Mouse (Mus musculus) gastrocnemius, postnatal 36 days (tissue): Measurements from ENCODE around the gene Slc27a1. TPM values are rescaled to one million over a fixed set of nuclear protein-coding genes. Genes with fewer than 3 reads are reported as not detected.
A peak's percentile ranks its signal among the peaks of the same experiment; 100 is the strongest.

Source experiments
- DNase-seq, 2 experiments: peaks; one replicate each; pipeline ENCODE4 v3.0.0; 2022
- intact Hi-C: fragments of 180-260 bp; cut with DNase I; formaldehyde crosslinking; loops from one replicate; pipeline ENCODE4 v1.15.1; 2025
- total RNA-seq, 2 experiments: library from RNA; stranded (reverse); gene quantifications; 2 replicates each; pipeline ENCODE4 v1.2.3; 2021

Slc27a1 gene
- total RNA-seq, 2 experiments from 2014 or later = 55.9 to 77.1 TPM

DNA sequence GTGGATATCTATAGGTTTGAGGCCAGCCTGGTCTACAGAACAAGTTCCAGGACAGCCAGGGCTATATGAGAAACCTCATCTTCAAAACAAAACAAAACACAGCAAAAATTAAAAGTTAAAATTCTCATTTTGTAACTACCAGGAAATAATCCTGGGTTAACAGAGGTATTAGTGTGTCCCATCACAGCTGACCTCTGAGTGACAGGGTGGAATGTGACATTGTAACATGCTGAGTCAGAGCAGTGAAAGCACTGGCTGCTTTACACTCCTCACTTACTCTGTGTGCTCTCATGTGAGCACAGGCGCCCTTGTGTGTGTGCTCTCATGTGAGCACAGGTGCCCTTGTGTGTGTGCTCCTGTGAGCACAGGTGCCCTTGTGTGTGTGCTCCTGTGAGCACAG is 6.3 kb downstream of the Slc27a1 start:
- intact Hi-C loops = no loop called here
- no peak for DNase-seq

DNA sequence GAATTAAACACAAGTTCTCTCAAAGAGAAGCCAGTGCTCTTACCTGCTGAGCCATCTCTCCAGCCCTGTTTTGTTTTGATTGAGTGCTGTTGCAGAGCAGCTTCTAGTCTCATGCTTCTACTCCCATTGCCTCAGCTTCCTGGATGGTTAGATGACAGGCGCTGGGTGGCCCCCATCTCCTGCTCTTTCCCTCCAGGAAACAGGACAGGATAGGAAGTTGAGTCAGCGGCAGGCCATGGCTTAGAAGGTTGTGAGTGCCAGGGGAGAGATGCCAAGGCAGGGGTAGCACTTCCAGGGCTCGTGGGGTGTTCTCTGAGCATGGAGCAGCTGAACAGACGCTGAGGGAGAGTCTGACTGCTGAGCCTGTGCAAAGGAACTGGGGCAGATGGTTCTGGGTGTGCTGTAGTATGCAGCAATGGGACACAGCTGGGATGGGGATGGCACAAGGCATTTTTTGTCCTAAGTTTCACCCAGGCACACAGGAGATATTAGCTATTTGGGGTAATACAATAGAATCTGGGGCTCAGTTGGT is 9.2 kb downstream of the Slc27a1 start:
- DNase-seq = no peak
- intact Hi-C loops = no loop called here

DNA sequence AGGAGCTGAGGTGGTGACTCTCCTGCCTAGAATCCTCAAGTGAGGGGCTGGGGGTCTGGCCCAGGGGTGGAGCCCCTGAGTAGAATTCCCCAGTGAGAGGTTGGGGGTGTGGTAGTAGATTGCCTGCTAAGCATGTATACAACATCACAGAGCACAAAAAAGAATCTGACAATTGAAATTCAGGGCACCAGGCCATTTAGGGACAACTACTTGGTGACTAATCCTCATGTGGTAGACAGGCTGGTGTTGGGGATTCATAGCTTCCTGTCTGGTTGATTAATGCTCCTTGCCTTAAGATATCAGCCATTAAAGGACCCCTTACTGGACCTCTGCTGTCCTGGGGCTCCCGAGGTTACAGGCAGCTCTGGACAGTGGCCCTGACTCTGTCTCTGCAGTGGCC is 10.3 kb downstream of the Slc27a1 start:
- DNase-seq = no peak
- intact Hi-C loops = no loop called here

DNA sequence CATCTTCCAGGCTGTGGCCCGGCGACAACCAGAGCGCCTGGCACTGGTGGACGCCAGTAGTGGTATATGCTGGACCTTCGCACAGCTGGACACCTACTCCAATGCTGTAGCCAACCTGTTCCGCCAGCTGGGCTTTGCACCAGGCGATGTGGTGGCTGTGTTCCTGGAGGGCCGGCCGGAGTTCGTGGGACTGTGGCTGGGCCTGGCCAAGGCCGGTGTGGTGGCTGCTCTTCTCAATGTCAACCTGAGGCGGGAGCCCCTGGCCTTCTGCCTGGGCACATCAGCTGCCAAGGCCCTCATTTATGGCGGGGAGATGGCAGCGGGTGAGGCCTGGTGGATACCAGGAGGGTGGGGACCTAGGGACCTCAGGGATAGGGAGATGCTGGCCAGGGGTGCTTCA is 10.8 kb downstream of the Slc27a1 start:
- DNase-seq = peak; percentile 59 to 73
- intact Hi-C loops = no loop called here

DNA sequence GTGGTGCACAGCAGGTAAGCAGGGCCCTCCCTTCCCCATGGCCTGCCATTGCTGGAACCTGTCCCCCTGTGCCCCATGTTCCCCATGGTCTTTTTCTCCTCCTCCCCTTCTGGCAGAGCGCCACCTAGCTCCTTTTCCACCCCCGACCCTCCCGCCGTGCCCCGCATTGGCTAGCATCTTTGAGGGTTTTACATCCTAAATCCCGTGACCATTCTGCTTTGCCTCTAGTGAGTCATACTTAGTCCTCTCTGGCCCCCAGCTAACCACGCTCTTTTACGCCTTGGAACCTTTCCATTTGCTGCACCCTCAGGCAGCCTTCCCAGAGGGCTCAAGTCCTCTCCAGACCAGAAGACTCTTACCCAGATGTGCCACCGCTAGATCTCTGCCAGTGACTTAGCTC is 11.5 kb downstream of the Slc27a1 start:
- no peak for DNase-seq
- intact Hi-C loops = no loop called here

DNA sequence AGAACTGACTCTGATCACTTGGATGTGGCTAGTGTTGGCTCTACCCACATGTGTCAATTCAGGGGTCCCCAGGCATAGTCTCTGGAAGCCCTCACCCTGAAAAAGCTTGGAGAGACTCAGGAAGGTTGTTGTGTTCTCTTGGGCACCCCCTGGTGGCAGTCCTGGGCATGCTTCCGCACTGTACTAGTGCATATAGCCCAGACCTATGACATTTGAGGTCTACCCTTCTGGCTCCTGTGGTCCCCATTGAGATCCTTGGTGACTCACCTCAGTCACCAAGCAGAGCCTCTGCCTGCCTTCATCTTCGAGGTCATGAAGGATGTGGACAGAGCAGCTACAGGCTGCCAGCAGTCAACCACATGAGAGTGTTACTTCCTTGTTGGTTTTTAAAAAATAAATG is 18.2 kb downstream of the Slc27a1 start:
- intact Hi-C loops = no loop called here
- peak in 1 of 2 experiments; percentile 40 for DNase-seq

DNA sequence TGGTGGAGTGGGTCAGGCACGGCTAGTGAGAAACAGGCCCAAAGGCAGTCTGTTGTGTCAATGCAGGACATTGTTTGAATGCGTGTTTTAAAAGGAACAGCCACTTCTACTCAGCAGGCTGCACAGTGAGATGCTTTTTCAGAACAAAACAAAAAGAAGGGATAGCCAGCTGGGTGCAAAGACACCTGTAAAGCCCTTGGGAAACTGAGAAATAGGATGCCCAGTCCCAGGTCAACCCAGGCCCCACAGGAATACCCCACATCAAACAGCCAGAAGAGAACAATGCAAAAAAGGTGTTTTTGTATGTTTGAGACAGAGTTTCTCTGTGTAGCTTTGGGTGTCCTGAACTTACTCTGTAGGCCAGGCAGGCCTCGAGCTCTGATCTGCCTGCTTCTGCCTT is 20.1 kb downstream of the Slc27a1 start:
- intact Hi-C loops = no loop called here
- no peak for DNase-seq

DNA sequence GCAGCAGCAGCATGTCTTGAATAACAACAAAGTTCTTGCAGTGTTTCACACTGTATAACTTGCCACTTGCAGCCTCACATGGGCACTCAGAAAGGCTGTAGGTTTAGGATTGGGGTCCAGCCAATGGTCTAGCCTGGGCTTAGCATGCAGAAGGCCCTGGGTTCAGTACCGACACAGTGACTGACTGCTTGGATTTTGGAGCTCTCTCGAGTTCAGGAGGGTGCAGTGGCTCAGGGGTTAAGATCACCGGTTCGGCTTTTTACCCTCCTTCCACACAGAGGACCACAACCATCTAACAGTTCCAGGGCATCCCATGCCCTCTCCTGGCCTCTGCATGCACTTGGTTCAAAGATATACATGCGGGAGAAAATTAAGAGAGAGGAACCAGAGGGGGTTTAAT is 22.3 kb downstream of the Slc27a1 start:
- no peak for DNase-seq
- intact Hi-C loops = no loop called here

DNA sequence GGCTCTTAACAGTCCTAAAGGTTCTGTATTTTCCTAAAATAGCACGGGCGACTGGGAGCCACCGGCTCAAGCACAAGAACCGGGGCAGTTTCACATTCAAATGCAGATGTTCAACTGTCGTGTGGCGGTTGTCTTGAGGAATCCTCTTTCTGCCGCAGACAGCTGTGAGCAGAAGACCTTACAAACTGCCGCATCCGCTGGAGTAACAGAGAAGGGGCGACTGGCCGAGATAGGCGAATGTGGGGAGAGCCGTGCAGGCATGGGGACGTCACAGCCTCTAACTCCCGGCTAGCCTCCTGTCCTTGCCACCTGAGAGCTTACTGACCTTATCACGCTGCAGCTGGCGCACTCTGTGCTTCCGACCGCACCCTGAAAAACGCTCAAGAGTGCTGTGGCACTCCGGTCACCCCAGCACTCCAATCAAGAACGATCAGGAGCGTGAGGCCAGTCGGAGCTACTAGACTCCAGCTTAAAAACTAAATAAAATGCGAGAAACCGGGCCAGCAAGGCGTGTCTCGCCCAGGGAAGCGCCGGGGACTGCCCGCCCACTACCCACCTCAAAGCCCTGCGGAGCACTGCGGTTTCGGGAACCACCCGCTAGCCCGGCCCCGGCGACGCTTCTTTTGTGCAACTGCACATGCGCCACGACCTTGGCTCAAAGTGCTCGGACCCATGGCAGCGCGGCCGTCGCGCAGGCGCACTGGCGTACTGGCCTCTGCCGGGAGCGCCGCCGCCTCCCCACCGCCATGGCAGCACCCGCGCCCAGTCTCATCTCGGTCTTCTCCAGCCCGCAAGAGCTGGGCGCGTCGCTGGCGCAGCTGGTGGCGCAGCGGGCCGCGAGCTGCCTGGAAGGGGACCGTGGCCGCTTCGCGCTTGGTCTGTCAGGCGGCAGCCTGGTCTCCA is 23.0 kb downstream of the Slc27a1 start, which contains the start of gene Pgls:
Gene Pgls, plus strand, starts transcription at position 706 of the 903 bp plus-strand sequence.
- peak; percentile 95 to 96 for DNase-seq
- intact Hi-C loops = no loop called here

DNA sequence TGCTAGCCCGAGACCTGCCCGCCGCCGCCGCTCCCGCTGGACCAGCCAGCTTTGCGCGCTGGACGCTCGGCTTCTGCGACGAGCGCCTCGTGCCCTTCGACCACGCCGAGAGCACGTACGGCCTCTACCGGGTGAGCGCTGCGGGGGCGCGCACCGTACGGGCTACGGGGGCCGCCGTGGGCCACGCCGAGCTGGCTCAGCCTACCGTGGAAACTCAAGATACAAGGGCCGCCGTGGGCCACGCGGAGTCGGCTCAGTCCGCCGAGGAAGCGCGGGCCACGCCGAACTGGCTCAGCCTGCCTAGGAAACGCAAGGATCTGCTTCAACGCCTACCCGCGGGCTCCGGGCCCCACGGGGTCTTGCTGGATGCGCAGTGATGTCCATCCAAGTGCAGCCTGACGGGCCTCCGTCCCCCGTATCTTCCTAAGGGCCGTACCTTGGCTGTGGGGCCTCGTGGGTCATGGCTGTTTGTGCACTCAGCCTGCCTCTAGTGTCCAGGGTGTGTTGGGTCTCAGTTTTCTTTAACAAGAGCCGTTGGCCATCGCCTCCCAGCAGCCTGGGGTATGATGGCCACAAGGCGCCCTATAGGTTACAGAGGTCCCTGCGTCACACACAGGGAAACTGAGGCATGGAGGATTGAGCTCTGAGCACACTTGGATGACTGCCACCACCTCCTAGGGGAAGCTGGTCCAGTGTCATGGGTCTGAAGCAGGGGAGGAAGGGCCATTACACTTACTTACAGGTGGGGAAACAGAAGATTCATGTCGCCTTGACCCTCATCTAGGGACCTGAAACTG is 23.9 kb downstream of the Slc27a1 start:
- intact Hi-C loops = no loop called here

DNA sequence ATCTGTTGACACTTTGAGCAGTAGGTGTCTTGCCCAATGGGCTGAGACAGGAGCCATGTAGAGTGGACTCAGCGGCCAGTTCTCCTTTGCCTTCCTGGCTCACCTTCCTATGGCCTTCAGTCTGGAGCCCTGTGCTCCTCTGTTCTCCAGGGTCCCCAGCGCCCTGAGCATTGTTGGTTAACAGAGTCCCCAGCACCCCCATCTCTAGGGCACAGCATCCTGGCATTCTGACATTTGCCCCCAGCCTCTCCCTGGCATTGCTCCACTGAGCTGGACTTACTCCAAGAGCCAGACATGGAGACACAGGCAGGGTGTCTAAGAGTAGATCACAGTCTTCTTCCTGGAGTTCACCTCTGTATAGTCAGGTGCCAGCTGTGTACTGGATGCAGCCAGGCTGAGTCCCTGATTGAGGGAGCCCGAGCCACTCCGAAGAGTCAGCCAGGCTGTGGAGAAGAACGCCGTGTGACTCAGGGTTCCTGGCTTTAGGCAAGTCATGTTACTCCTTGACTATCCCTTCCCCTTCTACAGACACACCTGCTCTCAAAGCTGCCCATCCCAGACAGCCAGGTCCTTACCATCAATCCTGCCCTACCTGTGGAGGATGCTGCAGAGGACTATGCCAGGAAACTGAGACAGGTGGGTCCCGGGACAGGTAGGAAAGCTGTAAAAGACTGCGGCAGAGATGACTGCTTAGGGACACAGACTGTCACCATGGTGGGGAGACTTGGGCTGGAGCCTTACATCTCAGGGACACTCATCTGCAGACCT is 25.1 kb downstream of the Slc27a1 start:
- intact Hi-C loops = no loop called here
- no peak for DNase-seq

More for the DNA sequence above, 23.9 kb downstream of the Slc27a1 start:
- peak in 1 of 2 experiments; percentile 65 for DNase-seq

DNA sequence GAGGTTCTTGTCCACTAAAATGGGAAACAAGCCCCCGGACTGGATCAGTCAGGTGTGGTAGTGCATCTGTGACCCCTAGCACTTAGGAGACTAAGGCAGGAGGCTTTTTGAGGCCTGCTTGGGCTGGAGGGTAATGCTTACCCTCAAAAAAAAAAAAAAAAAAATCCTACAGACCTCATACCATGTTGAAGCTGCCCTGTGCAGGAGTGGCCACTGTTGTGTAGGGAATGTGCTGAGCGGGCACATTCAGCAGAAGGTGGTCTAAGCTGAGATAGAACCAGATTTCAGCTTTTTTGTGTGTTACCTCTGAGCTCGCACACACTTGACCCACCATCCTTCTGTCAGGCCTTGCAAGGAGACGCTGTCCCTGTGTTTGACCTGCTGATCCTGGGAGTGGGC is 25.6 kb downstream of the Slc27a1 start:
- DNase-seq = no peak
- intact Hi-C loops = no loop called here

DNA sequence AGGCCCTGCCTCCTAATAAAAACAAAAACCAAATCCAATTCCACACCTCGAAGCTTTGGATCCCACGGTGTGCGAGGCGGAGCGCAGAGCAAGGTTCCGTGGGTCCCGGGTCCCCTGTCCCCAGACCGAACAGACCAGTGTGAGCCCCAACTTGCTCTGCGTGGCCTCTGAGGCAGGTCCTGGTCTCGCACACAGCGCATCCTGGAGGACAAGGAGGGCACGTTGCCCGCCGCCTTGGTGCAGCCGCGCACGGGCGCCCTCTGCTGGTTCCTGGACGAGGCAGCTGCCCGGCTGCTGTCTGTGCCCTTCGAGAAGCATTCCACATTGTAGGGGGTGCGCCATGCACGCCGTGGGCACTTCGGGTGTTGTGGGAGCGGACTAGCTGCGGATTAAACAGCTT is 27.2 kb downstream of the Slc27a1 start:
- intact Hi-C loops = loop anchor here (2.0 to 5.0 kb wide), 2 partner anchors 36 to 65 kb away; no protein-coding TSS in a partner anchor
- DNase-seq = peak; percentile 83 to 88

DNA sequence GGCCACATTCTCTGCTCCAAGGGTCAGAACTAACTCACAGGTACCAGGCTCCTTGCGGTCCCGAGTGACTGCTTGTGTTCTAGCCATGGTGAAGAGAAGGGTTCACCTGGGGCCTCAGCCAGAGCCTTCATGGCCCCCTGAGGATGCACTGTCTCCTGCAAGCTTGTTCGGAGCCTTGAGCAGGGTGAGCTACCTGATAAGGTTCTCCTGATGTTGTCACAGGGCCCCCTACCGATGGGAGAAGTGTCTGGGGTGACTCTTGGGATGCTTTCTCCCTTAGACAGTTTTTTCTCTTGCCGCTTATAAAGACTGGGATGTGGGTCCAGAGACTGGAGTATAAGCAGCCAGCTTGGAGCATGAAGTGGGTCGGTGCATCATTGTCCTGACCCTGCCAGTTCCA is 27.7 kb downstream of the Slc27a1 start:
- intact Hi-C loops = loop anchor here (2.0 to 5.0 kb wide), 2 partner anchors 36 to 64 kb away; no protein-coding TSS in a partner anchor
- DNase-seq = no peak

DNA sequence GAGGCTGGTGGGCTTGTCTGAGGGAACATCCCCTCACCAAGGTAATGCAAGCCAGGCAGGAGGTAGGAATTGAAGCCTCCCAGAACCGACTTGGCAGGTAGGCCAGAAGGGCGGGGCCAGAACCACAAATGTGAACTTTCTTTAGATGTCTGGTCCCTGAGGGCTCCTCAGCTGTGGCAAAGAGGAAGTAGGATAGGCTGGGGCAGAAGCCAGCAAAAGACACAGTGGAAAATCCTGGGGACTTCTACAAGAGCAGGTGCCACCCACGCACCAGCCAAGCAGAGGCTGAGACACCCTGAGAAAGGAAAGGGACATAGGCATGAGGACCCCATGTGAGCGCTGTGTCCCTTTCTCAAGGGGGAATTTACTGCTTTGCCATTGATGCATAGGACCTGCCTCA is 28.1 kb downstream of the Slc27a1 start:
- DNase-seq = no peak
- intact Hi-C loops = loop anchor here (1.0 to 5.0 kb wide), 3 partner anchors 33 to 64 kb away; no protein-coding TSS in a partner anchor

DNA sequence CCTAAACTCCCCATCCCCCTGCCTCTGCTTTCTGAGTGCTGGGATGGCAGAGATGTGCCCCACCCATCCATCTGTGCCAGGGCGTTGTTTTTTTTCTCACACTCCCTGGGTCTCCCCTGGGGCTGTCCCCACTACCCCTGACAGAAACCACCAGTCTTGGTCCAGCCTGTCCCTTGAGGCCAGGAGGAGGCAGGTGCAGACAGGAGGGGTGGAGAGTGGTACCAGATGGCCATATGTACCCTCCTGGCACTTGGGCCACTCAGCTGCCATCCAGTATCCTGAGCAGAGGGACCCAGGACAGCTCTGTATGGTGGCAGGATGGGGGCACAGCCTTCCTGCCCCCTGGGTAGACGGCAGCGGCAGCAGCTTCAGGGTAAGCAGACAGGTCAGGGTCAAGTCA is 28.8 kb downstream of the Slc27a1 start, which contains the start of gene Fam129c:
Gene Fam129c, plus strand, starts transcription at position 198 of the 400 bp plus-strand sequence.
- no peak for DNase-seq
- intact Hi-C loops = loop anchor here (1.0 to 5.0 kb wide), 3 partner anchors 34 to 63 kb away; no protein-coding TSS in a partner anchor

DNA sequence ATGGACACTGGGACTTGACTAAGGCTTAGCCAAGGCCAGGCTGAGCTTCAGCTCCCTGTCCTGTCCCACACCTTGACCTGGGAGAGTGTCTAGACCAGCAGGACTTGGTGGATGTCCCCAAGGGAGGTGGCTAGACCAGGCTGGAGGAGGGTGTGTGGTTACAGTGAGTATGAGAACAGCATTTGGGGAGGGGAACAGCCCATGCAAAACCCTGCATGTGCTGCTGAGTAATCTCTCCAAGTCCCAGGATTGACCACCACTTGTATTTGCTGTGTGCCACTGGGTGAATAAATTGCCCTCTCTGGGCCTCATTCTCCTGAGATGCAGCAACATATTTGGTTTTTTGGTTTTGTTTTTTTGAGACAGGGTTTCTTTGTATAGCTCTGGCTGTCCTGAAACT is 29.7 kb downstream of the Slc27a1 start:
- intact Hi-C loops = loop anchor here (5.0 kb wide), 1 partner anchor 34 kb away; no protein-coding TSS in a partner anchor
- no peak for DNase-seq

DNA sequence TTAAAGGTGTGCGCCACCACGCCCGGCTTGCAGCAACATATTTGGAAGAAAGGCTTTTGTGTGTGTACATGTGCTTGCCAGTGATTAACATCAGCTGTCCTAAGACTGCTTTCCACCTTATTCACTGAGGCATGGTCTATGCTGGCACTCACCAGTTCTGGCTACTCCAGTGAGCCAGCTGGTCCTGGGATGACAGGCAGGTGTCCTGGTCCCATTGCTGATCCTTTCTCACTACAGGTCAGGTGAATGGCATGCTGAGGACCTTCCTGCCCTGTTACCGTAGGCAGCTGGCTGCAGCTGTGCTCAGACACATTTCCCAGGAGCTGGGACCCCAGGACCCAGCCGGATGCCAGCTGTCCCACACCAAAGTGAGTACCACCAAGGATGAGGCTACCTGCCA is 30.2 kb downstream of the Slc27a1 start:
- intact Hi-C loops = loop anchor here (5.0 kb wide), 1 partner anchor 33 kb away; no protein-coding TSS in a partner anchor
- DNase-seq = no peak

DNA sequence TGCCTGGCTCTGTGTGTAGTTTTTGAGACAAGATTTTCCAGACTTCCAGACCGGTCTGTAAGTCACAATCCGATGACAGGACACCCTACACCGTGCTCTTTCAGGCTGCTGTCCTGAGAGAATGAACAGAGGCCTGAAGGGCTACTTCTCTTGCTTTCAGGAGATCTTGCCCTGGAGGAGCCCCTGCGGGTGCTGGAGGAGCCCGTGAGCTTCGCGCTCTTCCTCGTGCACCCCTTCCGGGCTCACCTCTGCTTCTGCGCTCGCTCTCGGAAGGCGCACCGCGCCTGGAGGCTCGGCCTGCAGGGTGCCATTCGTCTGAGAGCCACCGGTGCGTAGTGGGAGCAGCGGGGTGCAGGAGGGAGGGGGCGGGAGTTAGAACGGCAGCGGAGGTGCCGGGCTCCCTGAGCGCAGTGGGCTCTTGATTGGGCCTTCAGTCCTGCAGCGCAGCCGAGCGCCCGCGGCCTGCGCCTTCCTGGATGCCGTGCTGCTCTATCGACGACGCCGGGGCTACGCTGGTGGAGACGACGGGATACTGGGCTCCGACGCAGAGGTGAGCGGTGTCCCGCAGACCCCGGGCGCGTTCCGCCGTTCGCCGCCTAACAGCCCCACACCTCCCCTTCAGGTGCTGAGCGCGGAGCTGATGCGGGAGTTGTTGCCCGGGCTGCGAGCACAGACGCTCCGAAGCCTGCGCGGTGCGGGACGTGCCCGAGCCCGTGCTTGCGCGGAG is 33.4 kb downstream of the Slc27a1 start:
- DNase-seq = no peak
- intact Hi-C loops = no loop called here
